Mouse (Mus musculus) forebrain, postnatal 0 days (tissue): ENCODE data around the gene Tspan11. TPM values are rescaled to one million over a fixed set of nuclear protein-coding genes. Genes with fewer than 3 reads are reported as not detected.

ENCODE experiments used
- ATAC-seq: fragments of 200-750 bp; cut with Nextera tagmentation; 2 replicates; pipeline ENCODE4 v1.8.0; 2017; ENCODE audit warnings: mild to moderate bottlenecking, moderate library complexity
- DNase-seq: peaks from one replicate; pipeline ENCODE4 v3.0.0-alpha.2; 2015
- H3K27ac ChIP-seq: fragments of 300-500 bp; sonication (generic); 2 replicates; pipeline ENCODE4 v1.5.1; 2014; ENCODE audit warnings: low read depth, mild to moderate bottlenecking, antibody characterized with exemption, low read length, moderate library complexity, mixed read lengths
- H3K27me3 ChIP-seq: fragments of 300-500 bp; sonication (generic); 2 replicates; pipeline ENCODE4 v1.6.1; 2014; ENCODE audit warnings: mild to moderate bottlenecking, low read length, mixed read lengths; ENCODE audit not compliant: insufficient read depth
- H3K36me3 ChIP-seq: fragments of 300-500 bp; sonication (generic); 2 replicates; pipeline ENCODE4 v1.6.1; 2014; ENCODE audit warnings: mild to moderate bottlenecking, moderate library complexity; ENCODE audit not compliant: insufficient read depth
- H3K4me1 ChIP-seq: fragments of 300-500 bp; sonication (generic); 2 replicates; pipeline ENCODE4 v1.6.1; 2014; ENCODE audit warnings: antibody characterized with exemption; ENCODE audit not compliant: insufficient read depth
- H3K4me2 ChIP-seq: fragments of 300-500 bp; sonication (generic); 2 replicates; pipeline ENCODE4 v1.6.1; 2014; ENCODE audit warnings: low read depth, mild to moderate bottlenecking, moderate library complexity
- H3K4me3 ChIP-seq: fragments of 300-500 bp; sonication (generic); 2 replicates; pipeline ENCODE4 v1.5.1; 2014; ENCODE audit warnings: low read depth, low read length, mixed read lengths
- H3K9ac ChIP-seq: fragments of 300-500 bp; sonication (generic); 2 replicates; pipeline ENCODE4 v1.6.1; 2014; ENCODE audit warnings: mild to moderate bottlenecking
- H3K9me3 ChIP-seq: fragments of 300-500 bp; sonication (generic); 2 replicates; pipeline ENCODE4 v1.6.1; 2016; ENCODE audit warnings: low read length
- CTCF ChIP-seq: sonication (generic); IDR thresholded peaks from 2 replicates; pipeline ENCODE4 v1.5.1; 2016; ENCODE audit warnings: antibody characterized with exemption, control low read depth, low read depth
- WGBS: fragments of 180-500 bp; shearing (Covaris S2); extraction: QIAGEN DNeasy Blood & Tissue Kit; methylation state at CpG from one replicate; pipeline ENCODE4 v1.1.7; 2014; 5-methylcytosine and 5-hydroxymethylcytosine counted together
- polyA plus RNA-seq: library from polyadenylated mRNA; unstranded; fragments of >200 nt; fragmentation: Nextera tagmentation; extraction: Ambion mirVana; gene quantifications from 2 replicates; pipeline ENCODE4 v1.2.1, GENCODE M21; 2015
- total RNA-seq: library from RNA; depleted of rRNA; stranded (reverse); fragments of >200 nt; gene quantifications from 2 replicates; pipeline ENCODE4 v1.2.3, GENCODE M21; 2014; rRNA removed

Gene Tspan11
- total RNA-seq (5.9 and 6.4 TPM in 2 replicates), polyA plus RNA-seq (6.8 and 7.6 TPM in 2 replicates)

GRCm38 (mm10) chr6:127887511-127888421, at the start of gene Tspan11:
Gene Tspan11 (plus strand): TSS chr6:127887589.
- DNase-seq (peak; percentile 79), ATAC-seq (peak; percentile 84)
- no peaks in the 10 kb centered on the region for H3K27me3 ChIP-seq
- no peaks in the 10 kb centered on the region for H3K9me3 ChIP-seq
- peak within 1 kb of the TSS; percentile 90 for H3K4me2 ChIP-seq
- no peaks in the 10 kb centered on the region for H3K36me3 ChIP-seq
- no peak for TF ChIP-seq CTCF
- peak within 1 kb of the TSS; percentile 52 for H3K4me3 ChIP-seq
- peaks cover 11% of the 10 kb centered on the region; the same call in 1 of the 2 replicates for H3K4me1 ChIP-seq
- H3K9ac ChIP-seq = peak within 1 kb of the TSS; percentile 78
- WGBS = 2% methylated on average over 36 of the region's 36 CpGs
- H3K27ac ChIP-seq = peak within 1 kb of the TSS; percentile 82

GRCm38 (mm10) chr6:127837910-127838309, 49.5 kb upstream of the Tspan11 start:
- ATAC-seq (no peak), DNase-seq (no peak)
- H3K36me3 ChIP-seq = no peaks in the 10 kb centered on the region
- no peak overlapping the region for H3K4me2 ChIP-seq
- H3K27me3 ChIP-seq = no peaks in the 10 kb centered on the region
- no peak overlapping the region for H3K4me3 ChIP-seq
- no peaks in the 10 kb centered on the region for H3K9me3 ChIP-seq
- H3K9ac ChIP-seq = no peak overlapping the region
- no peaks in the 10 kb centered on the region for H3K4me1 ChIP-seq
- H3K27ac ChIP-seq = no peak overlapping the region
- 97% methylated on average over 4 of the region's 4 CpGs for whole genome bisulfite sequencing
- TF ChIP-seq CTCF = no peak

GRCm38 (mm10) chr6:127839538-127839937, 47.9 kb upstream of the Tspan11 start:
- H3K4me1 ChIP-seq = no peaks in the 10 kb centered on the region
- H3K4me3 ChIP-seq = no peak overlapping the region
- H3K27ac ChIP-seq = no peak overlapping the region
- no peak overlapping the region for H3K9ac ChIP-seq
- H3K4me2 ChIP-seq = no peak overlapping the region
- 68% methylated on average over 2 of the region's 2 CpGs for WGBS
- TF ChIP-seq CTCF = no peak
- H3K9me3 ChIP-seq = no peaks in the 10 kb centered on the region
- H3K36me3 ChIP-seq = no peaks in the 10 kb centered on the region
- H3K27me3 ChIP-seq = no peaks in the 10 kb centered on the region
- ATAC-seq = no peak
- DNase-seq = no peak

GRCm38 (mm10) chr6:127840171-127840570, 47.2 kb upstream of the Tspan11 start:
- WGBS = 80% methylated on average over 7 of the region's 7 CpGs
- no peak overlapping the region for H3K4me2 ChIP-seq
- H3K4me3 ChIP-seq = no peak overlapping the region
- no peak overlapping the region for H3K27ac ChIP-seq
- no peaks in the 10 kb centered on the region for H3K9me3 ChIP-seq
- no peak for ATAC-seq
- no peak overlapping the region for H3K9ac ChIP-seq
- H3K36me3 ChIP-seq = no peaks in the 10 kb centered on the region
- no peak for TF ChIP-seq CTCF
- no peaks in the 10 kb centered on the region for H3K4me1 ChIP-seq
- no peaks in the 10 kb centered on the region for H3K27me3 ChIP-seq
- no peak for DNase-seq

- H3K36me3 ChIP-seq = no peaks in the 10 kb centered on the region
- no peak for TF ChIP-seq CTCF
- DNase-seq (no peak), ATAC-seq (no peak)
- no peaks in the 10 kb centered on the region for H3K4me1 ChIP-seq
- 71% methylated on average over 7 of the region's 7 CpGs for WGBS
- no peak overlapping the region for H3K4me3 ChIP-seq
- no peaks in the 10 kb centered on the region for H3K9me3 ChIP-seq
- H3K27ac ChIP-seq = no peak overlapping the region
- no peaks in the 10 kb centered on the region for H3K27me3 ChIP-seq
- H3K4me2 ChIP-seq = no peak overlapping the region
- no peak overlapping the region for H3K9ac ChIP-seq
Observed at GRCm38 (mm10) chr6:127841326-127841725, 46.1 kb upstream of the Tspan11 start.

- H3K9me3 ChIP-seq = no peaks in the 10 kb centered on the region
- no peak overlapping the region for H3K4me2 ChIP-seq
- DNase-seq = no peak
- H3K27me3 ChIP-seq = no peaks in the 10 kb centered on the region
- H3K36me3 ChIP-seq = no peaks in the 10 kb centered on the region
- H3K4me3 ChIP-seq = no peak overlapping the region
- no peak for ATAC-seq
- no peak overlapping the region for H3K27ac ChIP-seq
- no peaks in the 10 kb centered on the region for H3K4me1 ChIP-seq
- no peak overlapping the region for H3K9ac ChIP-seq
- WGBS = 89% methylated on average over 6 of the region's 6 CpGs
- no peak for TF ChIP-seq CTCF
Observed at GRCm38 (mm10) chr6:127846521-127846920, 40.9 kb upstream of the Tspan11 start.

GRCm38 (mm10) chr6:127849496-127849895, 37.9 kb upstream of the Tspan11 start:
- Histone ChIP-seq H3K36me3 (no peaks in the 10 kb centered on the region), H3K9me3 (no peaks in the 10 kb centered on the region), H3K4me3 (no peak overlapping the region), H3K9ac (no peak overlapping the region), H3K4me1 (0 out of 2 replicates have a peak, but pooled peaks cover 6% of the 10 kb centered on the region), H3K27ac (no peak overlapping the region), H3K4me2 (no peak overlapping the region), H3K27me3 (no peaks in the 10 kb centered on the region)
- DNase-seq (no peak), ATAC-seq (no peak)
- TF ChIP-seq CTCF = no peak
- 92% methylated on average over 6 of the region's 6 CpGs for WGBS
